Mouse (Mus musculus) yolk sac, embryonic 10.5 days (tissue): ENCODE results near the gene Skiv2l.

Source experiments
- DNase-seq: peaks from one replicate; pipeline ENCODE4 v3.0.0-alpha.2; 2017; ENCODE audit warnings: low spot score

The Skiv2l gene

DNA sequence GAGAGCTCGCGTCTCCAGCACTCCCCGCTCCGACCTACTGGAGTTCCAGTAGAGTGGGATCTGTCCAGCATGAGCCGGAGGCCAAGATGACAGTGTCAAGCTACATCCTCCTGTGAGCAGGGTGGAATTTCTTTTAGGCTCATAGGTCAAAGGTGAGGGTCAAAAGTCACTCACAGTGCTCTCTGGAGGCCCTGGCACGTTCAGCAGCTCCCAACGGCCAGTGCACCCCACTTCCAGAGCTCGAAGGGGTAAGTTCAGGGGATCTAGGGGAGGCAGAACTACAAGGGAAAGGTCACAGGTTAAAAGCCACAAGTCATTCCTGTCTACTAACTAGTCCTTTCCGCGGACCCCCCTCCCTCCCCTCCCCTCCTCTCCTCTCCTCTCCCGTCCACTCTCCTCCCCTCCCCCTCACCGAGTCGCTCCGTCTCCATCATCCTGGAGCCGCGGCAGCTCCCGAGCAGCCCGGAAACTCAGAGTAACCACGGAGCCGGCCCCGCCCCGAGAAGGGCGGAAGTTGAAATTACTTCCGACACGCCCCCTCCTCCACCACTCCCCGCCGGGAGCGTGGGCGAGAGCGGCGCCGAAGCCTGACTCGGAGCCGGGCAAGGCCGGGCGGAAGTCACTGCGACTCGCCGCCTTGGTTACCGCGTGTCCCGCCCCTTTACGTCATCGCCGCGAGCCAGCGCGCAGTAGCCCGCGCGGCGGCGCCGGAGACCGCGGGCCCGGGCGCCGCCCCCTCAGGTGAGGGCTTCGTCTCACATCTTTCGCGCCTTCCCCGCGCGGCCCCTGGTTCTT lies at the start of gene Skiv2l, which contains the start of gene Nelfe:
Gene Skiv2l, minus strand, starts transcription at position 489 of the 795 bp plus-strand sequence.
Gene Nelfe, plus strand, starts transcription at position 670 of the 795 bp plus-strand sequence.
- peak; percentile 97 for DNase-seq

DNA sequence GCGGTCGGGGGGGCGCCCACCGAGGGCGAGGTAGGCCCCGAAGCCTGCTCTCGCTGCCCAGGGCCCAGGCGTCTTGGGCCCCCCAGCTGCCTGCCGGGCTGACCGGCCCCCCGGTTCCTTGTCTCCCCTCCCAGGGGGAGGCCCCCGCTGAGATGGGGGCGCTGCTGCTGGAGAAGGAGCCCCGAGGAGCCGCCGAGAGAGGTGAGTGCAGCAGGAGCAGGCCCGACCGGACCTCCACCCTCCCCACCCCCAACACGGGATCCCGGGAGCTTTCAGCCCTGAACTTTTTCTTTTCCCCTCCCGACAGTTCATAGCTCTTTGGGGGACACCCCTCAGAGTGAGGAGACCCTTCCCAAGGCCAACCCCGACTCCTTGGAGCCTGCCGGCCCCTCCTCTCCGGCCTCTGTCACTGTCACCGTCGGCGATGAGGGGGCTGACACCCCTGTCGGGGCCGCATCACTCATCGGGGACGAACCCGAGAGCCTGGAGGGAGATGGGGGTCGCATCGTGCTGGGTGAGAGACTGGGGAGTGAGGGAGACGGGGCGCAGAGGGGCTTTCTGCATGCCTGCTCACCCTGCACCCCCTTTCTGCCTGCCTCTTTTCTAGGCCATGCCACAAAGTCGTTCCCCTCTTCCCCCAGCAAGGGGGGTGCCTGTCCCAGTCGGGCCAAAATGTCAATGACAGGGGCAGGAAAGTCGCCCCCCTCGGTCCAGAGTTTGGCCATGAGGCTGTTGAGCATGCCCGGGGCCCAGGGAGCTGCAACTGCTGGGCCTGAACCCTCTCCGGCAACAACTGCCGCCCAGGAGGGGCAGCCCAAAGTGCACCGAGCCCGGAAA lies 49.3 kb upstream of the Skiv2l start:
- DNase-seq: peak; percentile 57

DNA sequence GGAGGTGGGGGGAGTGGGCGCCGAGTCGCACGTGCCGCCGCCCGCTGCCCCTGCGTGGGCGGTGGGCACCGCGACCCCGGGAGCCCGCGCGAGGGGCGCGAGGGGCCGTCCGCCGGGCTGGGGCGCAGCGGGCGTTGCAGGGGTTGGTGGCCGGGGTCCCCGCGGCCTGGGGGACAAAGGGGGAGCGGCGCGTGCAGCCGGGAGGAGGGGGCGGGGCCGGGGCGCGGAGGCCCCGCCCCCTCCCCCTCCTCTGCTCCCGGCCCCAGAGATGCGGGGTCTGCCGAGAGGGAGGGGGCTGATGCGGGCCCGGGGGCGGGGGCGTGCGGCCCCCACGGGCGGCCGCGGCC lies 48.7 kb upstream of the Skiv2l start:
- peak; percentile 71 for DNase-seq

DNA sequence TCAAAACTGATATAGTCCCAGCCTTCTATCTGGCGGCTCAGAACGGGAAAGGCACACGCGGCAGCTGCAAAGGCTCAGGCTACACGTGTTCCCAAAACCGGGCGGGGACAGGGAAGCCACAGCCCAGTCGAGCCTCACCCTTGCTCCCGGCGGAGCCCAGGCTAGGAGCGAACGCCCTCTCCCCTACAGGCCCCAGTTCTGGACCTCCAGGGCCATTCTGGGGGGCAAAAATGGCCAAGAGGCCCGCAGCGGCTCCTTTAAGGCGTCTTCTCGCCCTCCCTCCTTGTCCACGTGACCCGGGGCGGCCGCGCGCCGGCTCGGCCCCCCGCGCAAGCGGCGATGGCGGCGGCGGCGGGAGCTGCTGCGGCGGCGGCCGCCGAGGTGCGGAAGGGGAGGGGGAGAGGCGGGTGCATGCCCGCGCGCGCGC lies 48.2 kb upstream of the Skiv2l start, which contains the start of the genes C2 and Ehmt2:
Gene C2, minus strand, starts transcription at position 106 of the 427 bp plus-strand sequence.
Gene Ehmt2, plus strand, starts transcription at position 310 of the 427 bp plus-strand sequence.
- peak; percentile 89 for DNase-seq

DNA sequence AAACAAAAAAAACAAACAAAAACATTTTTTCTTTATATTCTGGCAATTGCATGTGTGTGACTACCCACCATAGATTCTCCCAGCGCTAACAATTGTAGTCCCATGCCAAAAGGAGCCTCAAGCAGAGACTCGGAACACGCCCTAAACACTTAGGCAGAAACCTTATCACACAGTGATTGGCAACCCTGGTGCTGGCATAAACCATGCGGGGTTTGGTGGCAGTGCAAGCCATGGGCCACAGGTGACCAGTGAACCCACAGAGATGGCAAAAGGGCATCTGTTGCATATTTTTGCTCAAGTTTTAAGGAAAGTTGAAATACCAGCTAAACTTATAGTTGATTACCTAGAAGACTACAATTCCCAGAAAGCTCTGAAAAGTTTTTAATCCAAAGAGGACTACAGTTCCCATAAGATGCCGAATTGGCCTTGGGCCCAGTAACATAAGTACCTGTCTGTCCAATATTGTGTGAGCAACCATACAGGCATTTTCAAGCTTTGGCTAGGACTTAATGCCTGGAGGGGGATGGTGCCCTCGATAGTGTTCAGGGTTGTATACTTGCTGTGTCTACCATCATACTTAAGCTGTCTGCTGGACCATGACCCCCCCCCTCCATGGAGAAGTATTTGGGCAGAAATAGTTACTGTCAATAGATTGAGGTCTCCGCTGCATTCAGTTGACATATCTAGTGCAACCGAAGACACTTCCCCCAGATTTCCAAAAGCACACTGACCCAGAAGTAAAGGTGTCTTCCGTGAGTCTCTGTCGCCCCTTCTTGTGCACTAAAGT lies 47.6 kb upstream of the Skiv2l start:
- DNase-seq: no peak

DNA sequence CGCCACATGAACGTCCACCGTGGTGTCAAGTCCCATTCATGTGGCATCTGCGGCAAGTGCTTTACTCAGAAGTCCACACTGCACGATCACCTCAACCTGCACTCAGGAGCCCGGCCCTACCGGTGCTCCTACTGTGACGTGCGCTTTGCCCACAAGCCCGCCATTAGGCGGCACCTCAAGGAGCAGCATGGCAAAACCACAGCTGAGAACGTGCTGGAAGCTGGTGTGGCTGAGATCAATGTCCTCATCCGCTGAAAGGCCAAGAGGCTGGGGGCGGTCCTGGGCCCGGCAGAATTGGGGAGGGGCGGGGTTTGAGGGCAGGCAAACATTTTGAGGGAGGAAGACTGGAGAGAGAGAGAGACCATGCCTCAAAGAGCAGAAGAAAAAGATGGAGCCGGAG lies 46.4 kb upstream of the Skiv2l start:
- no peak for DNase-seq

DNA sequence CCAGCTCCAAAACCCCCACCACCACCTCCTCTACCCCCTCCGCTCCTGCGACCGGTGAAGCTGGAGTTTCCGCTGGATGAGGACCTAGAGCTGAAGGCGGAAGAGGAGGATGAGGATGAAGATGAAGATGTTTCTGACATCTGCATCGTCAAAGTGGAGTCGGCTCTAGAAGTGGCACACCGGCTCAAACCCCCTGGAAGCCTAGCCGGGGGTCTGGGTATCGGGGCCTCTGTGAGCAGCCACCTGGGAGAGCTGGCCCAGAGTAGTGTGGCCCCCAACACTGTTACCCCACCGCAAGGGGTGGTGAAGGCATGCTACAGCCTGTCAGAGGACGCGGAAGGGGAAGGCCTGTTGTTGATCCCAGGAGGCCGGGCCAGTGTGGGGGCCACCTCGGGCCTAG lies 45.7 kb upstream of the Skiv2l start:
- DNase-seq: no peak

DNA sequence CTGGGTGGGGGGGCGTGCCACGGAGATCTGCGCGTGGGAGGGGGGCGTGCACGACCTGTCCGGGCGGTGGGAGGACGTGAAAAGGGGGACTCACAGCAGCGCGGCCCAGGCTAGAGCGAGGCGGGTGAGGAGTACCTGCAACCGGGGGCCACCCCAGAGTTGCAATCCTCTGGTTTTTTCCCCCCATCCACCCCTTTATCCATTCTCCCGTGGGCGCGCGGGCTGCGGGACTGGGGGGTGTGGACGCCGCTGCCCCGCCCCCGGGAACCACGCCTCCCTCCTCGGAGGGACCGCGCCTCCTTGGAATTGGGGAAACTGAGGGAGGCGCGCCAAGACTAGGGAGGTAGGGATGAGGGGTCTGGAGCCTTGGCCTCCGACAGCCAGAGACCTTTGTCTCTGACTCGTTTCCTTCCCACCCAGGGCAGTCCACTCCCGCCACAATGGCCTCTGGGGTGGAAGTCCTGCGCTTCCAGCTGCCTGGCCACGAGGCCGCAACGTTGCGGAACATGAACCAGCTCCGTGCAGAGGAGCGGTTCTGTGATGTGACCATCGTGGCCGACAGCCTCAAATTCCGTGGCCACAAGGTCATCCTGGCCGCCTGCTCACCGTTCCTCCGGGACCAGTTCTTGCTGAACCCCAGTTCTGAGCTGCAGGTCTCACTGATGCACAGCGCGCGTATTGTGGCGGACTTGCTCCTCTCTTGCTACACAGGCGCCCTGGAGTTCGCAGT lies 45.0 kb upstream of the Skiv2l start:
- DNase-seq: no peak

DNA sequence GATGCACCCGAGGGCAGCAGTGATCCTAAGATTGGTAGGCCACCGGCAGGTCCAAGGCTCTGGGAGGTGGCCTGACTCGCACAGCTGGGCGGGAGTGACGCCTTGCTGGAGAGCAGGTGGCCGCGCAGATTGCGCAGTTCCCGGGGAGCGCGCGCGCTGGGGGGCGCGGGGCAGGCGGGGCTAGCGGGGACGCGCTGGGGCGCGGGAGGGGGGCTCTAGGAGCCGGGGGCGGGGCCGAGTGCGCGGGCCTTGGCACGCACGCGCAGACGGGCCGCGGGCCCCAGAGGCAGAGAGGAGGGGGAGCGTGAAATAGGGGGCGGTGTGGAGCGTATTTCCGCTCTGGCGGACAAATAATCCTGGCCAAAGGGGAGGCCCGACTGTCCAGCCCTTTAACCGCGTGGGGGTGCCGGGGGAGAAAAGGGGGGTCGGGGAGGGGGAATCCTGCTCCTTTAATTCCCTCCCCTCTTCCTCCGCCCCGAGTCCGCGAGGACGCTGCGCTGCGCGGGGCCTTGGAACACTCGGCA lies 44.1 kb upstream of the Skiv2l start:
- peak; percentile 96 for DNase-seq

DNA sequence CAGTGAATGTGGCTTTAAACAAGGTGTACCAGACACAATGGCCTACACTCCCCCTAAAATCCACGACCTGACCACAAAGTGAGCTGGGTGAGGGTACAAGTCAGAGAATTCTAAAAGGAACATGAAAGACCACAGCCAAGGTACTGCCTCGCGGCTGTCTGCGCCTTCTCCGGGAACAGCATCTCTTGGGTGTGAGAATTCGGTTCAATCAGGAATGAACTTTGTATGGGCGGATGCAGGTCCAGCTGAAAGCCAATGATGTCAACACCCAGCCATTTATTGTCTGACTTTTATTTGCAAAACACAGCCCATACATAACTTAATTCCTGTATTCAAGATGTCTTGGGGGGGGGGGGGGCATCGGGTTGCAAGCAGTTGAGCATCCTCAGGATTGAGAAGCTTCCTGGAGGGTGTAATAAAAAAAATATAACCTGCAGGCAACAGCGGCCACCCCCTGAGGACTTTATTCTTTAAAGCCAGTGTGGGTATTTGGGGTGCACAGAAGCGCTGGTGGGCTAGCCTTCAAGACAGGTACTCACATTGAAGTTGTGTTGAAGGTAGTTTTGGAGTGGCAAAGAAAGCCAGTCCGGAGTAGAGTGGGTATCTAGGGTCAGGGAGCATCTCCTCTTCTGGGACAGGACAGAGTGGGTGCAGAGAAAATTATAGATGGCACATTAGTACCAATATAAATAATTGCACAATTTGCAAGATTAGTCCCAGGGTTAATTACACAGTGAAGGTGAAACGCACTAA lies 43.2 kb upstream of the Skiv2l start:
- no peak for DNase-seq

DNA sequence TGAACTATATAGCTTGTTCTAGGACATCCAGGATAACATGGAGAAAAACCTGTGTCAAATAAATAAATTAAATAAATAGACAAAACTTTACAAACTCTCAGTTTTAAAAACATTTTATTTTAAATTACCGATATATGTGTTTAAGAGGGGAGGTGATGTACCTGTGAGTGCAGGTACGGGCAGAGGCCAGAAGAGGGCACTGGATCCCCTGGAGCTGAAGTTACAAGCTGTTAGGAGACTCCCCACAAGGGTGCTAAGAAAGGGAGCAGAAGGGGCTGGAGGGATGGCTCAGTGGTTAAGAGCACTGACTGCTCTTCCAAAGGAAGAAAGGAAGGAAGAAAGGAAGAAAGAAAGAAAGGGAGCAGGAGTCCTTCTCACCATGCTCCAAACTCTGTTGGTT lies 41.4 kb upstream of the Skiv2l start:
- DNase-seq: no peak

DNA sequence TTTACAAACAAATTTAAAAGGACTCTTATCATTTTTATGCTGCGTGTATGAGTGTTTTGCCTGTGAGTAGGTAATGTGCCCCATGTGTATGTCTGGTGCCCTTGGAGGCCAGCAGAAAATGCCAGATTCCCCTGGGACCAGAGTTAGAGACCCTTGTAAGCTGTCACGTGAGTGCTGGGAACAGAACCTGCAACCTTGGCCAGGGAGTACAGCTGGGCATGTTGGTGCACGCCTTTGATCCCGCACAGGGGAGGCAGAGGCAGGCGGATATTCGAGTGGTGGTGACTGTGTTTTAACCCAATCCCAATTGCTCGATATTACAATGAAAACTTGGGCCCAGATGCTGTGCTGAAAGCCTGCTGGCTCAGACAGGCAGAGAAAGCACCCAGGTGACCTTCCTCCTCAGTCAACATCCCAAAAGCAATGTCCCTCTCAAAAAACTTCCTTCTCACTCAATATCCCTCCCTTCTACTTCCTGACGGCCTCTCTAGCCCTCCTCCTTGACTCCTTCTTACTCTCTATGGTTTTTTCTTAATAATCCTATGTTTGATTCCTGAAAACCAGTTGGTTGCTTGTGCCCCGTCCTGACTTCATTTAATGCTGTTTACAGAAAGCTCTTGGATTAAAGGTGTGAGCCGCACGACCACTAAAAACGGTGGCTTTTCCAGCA lies 40.2 kb upstream of the Skiv2l start:
- no peak for DNase-seq

DNA sequence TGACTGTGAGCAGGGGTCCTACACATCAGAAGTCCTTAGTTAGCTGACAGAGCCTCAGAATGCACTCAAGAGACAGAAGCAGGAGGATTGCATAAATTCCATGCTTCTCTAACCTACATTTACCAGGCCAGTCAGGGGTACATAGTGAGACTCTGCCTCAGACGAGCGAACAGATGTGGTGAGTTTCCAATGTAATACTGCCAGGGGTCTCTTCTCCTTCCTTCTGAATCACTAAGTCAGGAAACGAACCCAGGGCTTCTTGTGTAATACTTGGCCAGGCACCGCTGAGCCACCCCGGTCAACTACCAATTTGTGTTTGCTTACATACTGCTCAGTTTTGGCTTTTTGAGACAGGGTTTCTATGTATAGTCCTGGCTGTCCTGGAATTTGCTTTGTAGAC lies 37.9 kb upstream of the Skiv2l start:
- no peak for DNase-seq

DNA sequence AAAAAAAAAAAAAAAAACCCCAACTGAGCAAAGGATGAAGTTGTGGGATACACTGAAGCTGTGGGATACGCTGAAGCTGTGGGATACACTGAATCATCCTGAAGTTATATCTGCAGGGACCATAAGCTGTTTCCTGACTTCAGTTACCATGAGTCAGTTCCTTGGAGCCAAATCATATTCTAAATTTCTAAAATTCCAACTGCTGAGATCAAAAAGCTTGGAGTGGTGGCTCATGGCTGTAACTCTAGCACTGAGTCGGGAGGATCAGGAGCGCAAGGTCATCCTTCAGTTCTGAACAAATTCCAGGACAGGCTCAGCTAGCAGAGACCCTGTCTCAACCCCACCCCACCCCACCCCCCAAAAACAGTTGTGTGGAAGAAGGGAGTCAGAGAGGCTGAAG lies 35.6 kb upstream of the Skiv2l start:
- no peak for DNase-seq

DNA sequence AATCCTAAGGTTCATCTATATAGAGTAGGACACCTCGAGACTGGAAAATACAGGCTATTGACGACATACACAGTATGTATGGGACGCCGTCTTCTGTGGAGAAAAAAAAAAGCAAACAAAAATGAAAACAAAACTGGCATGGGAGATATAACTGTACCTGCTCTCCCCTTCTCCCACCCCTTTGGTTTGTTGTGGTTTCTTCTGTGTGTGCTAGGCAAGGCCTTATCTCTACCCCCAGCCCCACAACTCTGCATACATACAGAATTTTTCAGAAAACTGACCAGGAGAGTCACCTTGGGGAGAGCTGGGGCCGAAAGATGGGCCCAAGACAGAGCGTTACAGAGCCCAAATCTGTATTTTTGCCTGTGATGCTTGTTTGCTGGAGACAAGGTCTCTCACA lies 34.7 kb upstream of the Skiv2l start:
- DNase-seq: no peak

DNA sequence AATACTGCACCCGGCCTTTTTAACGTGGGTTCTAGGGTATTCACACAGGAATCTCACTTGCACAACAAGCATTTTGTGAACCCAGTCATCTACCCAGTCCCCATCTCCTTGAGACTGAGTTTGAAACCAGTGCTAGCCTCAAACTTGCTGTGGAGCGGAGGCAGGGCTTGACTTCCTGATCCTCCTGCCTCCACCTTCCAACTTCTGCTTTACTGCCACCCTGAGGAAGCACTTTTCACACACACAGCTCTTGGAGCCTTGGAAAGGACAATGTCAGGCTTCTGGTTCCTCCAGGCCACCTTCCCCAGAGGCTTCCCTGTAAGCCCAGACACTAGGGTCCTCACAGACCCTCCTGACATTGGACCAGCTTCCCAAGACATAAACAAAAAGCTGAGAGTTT lies 33.3 kb upstream of the Skiv2l start:
- DNase-seq: no peak

DNA sequence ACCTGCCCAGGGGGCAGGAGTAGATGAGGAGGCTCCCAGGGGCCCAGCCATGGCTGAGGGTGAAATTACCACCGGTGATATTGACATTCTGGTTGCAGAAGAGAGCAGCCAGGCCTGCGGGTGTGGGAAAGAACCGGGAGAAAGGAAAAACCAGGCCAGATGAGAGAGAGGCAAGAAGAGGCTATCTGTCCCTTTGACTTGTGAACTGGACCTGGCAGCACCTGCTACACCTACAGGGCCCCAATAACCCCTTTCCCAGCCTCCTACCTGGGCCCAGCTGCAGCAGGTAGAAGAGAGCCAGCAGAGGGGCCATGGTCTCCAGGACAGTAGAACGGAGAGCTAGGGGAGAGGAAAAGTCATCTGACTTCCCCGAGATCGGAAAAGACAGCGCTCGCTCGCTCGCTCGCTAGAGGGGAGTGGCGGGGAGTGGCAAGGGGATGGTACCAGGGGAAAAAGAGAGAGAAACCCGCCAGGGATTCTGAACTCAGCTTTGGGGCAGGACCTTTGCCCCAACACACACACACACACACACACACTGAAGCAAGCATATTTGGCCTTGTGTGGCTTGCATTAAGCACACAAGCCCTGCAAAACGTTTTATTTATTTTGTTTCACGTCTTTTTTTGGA lies 31.8 kb upstream of the Skiv2l start, which contains the start of gene Gm20547:
Gene Gm20547, minus strand, starts transcription at position 360 of the 628 bp plus-strand sequence.
- DNase-seq: peak; percentile 58

DNA sequence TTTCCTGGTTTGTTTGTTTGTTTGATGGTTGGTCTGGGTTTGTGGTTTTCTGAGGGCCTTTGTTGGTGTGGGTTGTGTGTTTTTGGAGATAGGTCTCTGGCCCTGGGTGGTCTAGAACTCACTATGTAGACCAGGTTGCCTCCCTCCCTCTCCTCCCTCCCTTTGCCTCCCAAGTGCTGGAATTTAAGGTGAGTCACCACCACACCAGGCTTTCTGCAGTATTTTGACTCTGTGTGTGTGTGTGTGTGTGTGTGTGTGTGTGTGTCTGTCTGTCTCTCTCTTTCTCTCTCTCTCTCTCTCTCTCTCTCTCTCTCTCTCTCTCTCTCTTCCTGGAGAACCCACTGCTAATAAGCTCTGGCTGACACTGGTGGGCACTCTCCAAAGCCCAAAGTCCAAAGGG lies 31.2 kb upstream of the Skiv2l start:
- DNase-seq: no peak

DNA sequence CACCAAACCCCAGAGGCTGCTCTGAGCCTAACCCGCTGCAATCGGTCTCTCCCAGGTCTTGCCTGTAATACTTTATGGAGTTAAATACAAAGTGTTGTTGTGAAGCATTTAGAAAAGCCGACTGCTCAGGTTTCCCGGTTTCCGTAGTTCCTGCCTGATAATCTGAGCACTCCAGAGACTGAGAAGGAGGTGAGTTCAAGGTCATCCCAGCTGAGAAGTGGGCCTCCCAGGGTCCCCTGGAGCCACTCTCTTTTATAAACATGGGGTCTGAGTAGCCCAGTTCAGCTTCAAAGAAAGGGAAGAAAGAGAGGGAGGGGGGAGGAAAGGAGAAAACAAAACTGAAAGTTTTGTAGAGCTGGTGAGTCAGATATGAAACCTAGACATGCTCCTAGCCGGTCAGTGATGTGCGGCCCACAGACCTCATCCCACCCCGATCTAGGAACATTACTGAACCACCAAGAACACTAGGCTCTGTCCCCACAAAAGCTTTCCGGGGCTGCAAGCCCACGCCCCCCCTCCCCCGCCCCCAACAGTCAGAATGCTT lies 29.4 kb upstream of the Skiv2l start, which contains the start of gene Zbtb12:
Gene Zbtb12, plus strand, starts transcription at position 148 of the 544 bp plus-strand sequence.
- no peak for DNase-seq
